Mouse (Mus musculus) G1E (cell line): ENCODE data around the gene C5ar1.

ENCODE experiments used
- CTCF ChIP-seq: IDR thresholded peaks from 2 replicates; pipeline ENCODE4 v1.5.1; 2012; ENCODE audit warnings: low read depth, low read length, inconsistent platforms, mixed read lengths
- GATA2 ChIP-seq: IDR thresholded peaks from 2 replicates; pipeline ENCODE4 v1.6.1; 2012; ENCODE audit warnings: low read depth, low read length, inconsistent platforms, borderline replicate concordance

DNA sequence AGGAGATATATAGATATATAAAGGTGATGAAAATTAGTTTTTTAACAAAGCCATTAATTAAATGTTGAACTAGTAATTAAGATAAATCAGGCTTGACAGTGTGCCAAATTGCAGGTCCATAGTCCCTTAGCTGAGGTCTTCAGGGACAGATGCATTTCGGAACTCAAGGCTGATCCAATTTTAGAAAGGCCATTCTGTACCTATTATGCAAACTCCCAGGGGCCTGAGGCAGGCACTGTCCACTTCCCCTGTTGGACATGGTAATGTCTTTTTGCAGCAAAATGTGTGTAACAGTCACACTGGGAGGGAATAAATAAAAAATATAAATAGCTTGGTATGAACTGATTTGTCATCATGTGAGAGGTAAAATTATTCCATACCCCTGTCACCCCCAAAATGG is 11.8 kb upstream of the C5ar1 start:
- TF ChIP-seq CTCF (no peak), GATA2 (no peak)
